Mouse (Mus musculus) heart, postnatal 14 days (tissue): Measurements from ENCODE around the gene Nfyc. TPM values are rescaled to one million over a fixed set of nuclear protein-coding genes. Genes with fewer than 3 reads are reported as not detected.

Experiments used
- DNase-seq, 2 experiments: peaks; one replicate each; pipeline ENCODE4 v3.0.0; 2021 to 2022
- intact Hi-C: fragments of 180-260 bp; cut with DNase I; formaldehyde crosslinking; loops from one replicate; pipeline ENCODE4 v1.15.1; 2025
- long read RNA-seq, 2 experiments: library from polyadenylated mRNA; stranded (forward); transcript quantifications; one replicate each; pipeline ENCODE4 v2.0.0; 2021
- total RNA-seq, 2 experiments: library from RNA; stranded (reverse); gene quantifications; 2 replicates each; pipeline ENCODE4 v1.2.3; 2021

The Nfyc gene
- total RNA-seq = 10 to 100 TPM; 66.3 to 67.9 TPM
- long read RNA-seq, experiment 1, transcript Nfyc-201 (10 exons, 1,932 nt) = major isoform, 21 of 48 reads
- long read RNA-seq, experiment 1, transcript Nfyc-205 (3 exons, 951 nt) = minor isoform, 9 of 48 reads
- long read RNA-seq, experiment 1, partial matches to known transcripts = 4 of 48 reads
- long read RNA-seq, experiment 1, other reads (novel, unspliced or antisense) = 11 of 48 reads
- long read RNA-seq, experiment 2, transcript Nfyc-201 (10 exons, 1,932 nt) = major isoform, 32 of 61 reads
- long read RNA-seq, experiment 2, partial matches to known transcripts = 4 of 61 reads
- long read RNA-seq, experiment 2, other reads (novel, unspliced or antisense) = 18 of 61 reads

DNA sequence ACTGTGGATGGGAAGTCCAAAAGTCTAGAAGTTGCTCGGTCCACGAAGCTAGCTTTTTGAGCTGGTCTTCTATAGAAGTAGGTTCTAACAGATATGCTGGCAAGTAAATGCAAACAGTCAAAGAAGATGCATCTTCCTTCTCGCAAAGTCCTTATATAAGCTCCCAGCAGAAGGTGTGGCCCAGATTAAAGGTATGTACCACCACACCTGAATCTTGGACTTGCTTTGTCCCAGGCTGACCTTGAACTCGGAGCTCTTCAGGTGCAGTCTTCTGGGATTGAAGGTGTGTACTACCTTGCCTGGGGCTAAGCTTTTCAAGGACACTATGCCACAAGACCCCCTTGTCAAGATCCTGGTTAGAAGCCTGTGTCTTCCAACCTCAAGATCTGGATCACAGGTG lies at the start of gene Nfyc:
TSS of gene Nfyc (minus strand) at position 101 of the 400 bp plus-strand sequence.
- intact Hi-C loops = no loop called here
- DNase-seq = no peak

DNA sequence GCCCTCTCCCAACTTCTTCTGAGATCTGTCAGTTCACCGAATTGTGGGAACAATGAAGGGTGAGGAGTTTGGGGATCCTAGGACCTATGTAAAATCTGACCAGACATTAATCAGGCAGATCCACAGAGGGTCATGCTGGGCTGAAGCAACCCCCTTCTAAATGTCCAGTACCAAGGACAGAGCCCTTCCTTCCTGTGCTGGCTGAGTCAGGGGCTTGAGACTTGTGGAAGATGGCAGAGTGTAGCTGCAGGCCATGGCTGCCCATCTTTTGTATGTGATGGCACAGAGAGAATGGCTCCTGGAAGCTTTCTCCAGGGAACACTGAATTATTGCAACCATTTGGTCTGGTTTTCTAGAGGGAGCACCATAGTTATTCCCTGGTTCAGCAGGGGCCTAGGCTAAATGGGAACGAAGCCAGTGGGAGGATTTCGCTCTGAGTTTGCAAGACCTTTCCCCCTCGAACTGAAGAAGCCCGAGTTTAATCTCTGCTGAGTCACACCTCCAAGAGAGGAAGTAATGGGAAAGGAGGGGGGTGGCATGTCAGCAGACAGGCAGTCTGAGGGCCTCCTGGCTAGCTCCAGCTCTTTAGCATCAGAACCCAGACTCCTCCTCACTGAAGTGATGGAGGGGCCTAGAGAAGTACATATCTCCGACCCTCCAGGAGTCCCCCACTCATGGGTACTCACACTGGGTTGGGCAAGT lies 49.5 kb upstream of the Nfyc start:
- intact Hi-C loops = loop anchor here (10.0 kb wide), 2 partner anchors 126 to 286 kb away; no protein-coding TSS in a partner anchor
- DNase-seq = no peak

DNA sequence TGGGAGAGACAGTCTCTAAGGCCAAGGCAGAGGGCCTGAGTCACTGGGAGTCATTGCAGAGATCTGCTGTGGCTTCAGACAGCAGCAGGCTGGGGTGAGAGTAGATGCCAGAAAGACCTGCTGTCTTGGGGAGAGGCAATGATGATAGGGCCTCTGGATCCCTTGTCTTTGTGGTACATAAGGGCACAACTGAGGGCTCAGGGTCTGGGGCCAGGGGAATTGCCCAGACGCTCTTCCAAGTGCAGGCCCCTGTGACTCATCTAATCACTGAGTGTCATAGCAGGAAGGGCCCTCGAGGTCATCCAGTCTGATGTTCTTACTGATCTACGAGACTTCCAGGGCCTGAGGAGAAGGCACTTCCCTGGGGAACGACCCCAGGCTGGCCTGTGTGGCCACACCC lies 48.0 kb upstream of the Nfyc start:
- DNase-seq = no peak

DNA sequence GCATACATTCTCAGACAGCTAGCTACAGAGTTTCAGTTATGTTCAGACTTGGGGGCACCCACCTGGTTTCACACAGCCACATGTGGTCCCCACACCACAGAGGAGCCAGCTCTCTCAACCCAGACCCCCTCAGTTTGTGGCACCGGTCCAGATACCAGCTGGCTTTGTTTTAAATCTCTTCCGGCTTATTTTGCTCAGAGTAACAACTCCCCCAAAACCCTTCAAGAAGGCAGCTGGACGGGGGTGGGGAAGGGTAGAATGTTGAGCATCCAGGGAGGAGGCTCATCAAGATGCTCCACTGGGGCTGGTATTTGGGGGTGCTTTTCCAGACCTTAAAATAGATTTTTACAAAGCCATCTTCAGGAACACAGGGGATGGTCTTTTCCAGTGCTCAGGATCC lies 47.4 kb upstream of the Nfyc start:
- DNase-seq = no peak
- intact Hi-C loops = no loop called here

More for the DNA sequence above, 48.0 kb upstream of the Nfyc start:
- intact Hi-C loops = no loop called here

GRCm38 (mm10) chr4:120875961-120876360 lies 44.6 kb upstream of the Nfyc start:
- DNase-seq = no peak
- intact Hi-C loops = no loop called here

- no peak for DNase-seq
- intact Hi-C loops = no loop called here
Observed at GRCm38 (mm10) chr4:120870262-120870748, 38.9 kb upstream of the Nfyc start.

- no peak for DNase-seq
- intact Hi-C loops = no loop called here
Observed at GRCm38 (mm10) chr4:120868988-120869387, 37.6 kb upstream of the Nfyc start.

GRCm38 (mm10) chr4:120868246-120868645 lies 36.9 kb upstream of the Nfyc start:
- intact Hi-C loops = no loop called here
- DNase-seq = no peak

DNA sequence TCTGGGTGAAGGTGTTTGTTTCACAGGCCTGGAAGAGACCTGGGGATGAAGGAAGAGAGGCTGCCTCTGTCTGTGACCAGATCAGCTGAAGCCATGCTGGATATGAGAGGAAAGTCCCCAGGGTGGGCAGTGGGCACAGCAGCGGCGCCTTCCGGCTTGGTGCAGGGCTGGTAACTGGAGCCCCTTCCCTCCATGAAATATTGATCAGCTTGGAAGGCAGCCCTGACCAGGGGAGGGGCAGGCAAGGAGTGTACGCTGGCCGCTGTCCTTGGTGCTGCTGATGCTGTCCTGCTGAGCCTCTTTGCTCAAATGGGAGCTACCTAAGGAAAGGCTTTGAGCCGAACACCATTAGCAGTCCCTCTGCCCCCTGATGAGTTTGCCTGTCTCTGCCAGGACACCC lies 34.8 kb upstream of the Nfyc start:
- DNase-seq = peak; percentile 36 to 51
- intact Hi-C loops = no loop called here

GRCm38 (mm10) chr4:120859865-120860264 lies 28.5 kb upstream of the Nfyc start:
- no peak for DNase-seq
- intact Hi-C loops = no loop called here

- intact Hi-C loops = no loop called here
- no peak for DNase-seq
Observed at GRCm38 (mm10) chr4:120856376-120856775, 25.0 kb upstream of the Nfyc start.

- intact Hi-C loops = no loop called here
- no peak for DNase-seq
Observed at GRCm38 (mm10) chr4:120855360-120856060, 24.1 kb upstream of the Nfyc start.

- DNase-seq = peak; percentile 27 to 35
- intact Hi-C loops = no loop called here
Observed at GRCm38 (mm10) chr4:120854588-120855319, 23.4 kb upstream of the Nfyc start, which contains the start of gene Rims3. Gene Rims3, plus strand, starts transcription at chr4:120854816.

DNA sequence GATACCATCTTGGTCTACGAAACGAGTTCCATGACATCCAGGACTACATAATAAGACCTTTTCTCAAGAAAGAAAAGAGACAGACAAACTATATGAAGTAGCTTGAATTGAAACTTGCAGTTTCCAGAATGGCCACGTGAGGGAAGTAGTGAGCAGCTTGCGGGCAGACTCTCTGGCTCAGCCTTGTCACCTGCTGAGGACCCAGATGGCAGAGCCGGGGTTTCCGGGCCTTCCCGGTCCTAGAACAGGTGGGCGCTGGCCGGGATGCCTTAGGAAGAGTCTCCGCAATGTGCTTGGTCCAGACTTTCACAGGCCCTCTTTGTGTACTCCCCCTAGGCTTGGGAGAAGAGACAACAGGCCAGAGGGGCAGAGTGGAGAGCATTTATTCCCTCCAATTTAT lies 19.6 kb upstream of the Nfyc start:
- intact Hi-C loops = loop anchor here (1.0 to 2.0 kb wide), 2 partner anchors 36 to 58 kb away; no protein-coding TSS in a partner anchor

DNA sequence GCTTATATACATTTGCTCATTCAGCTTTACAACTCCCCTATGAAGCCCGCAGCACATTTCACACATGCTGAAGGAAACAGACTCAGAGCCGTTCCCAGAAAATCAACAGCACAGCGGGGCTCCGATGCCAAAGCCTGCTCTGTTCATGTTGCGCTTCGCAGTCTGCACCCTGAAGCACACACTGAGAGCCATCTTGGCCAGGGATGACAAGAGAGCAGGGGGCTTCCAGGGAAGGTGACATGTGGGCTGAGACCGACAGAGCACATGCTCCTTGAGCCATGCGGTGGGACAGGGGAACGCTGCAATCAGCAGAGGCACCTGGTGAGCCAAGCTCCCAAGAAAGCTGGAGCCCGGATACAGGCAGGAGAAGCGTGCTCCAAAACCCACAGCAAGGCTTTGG lies 18.1 kb upstream of the Nfyc start:
- intact Hi-C loops = no loop called here
- no peak for DNase-seq

More for the DNA sequence above, 19.6 kb upstream of the Nfyc start:
- peak; percentile 63 to 81 for DNase-seq

DNA sequence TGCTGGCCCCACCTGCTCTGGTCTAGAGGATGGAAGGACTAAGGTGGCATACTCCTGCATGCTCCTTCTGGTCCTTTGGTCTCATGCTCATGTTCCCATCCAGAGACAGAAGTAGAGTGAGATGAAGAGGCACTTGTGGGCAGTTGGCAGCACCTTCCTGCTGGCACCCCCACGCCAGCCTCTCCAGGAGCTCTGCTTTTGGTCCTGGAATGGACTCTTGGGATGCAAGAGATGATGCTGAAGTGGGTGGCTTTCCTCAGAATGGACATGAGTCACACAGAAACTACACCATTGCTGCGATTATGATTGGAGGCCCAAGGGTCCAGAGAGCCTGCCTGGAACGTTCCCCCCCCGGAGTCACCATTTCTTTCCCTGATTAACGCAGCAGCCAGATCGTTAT lies 17.5 kb upstream of the Nfyc start:
- intact Hi-C loops = no loop called here
- no peak for DNase-seq

DNA sequence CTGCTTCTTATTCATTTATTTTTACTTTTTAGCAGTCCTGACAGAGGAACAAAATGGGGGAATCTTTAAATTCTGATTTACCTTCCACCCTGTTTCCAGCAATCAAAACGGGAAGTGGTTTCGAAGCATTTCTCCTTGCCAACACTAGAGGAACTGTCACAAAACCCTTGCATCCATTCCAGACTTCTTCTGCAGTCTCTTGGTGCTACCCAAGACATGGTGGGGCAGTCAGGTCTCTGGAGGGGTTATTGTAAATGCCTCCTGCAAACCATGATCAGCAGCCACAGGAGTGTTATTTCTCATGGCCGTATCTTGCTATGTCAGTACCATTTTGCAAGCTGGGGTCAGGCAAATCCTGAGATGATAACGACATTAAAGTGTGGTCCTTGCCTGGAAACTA lies 13.7 kb upstream of the Nfyc start:
- intact Hi-C loops = no loop called here
- no peak for DNase-seq

DNA sequence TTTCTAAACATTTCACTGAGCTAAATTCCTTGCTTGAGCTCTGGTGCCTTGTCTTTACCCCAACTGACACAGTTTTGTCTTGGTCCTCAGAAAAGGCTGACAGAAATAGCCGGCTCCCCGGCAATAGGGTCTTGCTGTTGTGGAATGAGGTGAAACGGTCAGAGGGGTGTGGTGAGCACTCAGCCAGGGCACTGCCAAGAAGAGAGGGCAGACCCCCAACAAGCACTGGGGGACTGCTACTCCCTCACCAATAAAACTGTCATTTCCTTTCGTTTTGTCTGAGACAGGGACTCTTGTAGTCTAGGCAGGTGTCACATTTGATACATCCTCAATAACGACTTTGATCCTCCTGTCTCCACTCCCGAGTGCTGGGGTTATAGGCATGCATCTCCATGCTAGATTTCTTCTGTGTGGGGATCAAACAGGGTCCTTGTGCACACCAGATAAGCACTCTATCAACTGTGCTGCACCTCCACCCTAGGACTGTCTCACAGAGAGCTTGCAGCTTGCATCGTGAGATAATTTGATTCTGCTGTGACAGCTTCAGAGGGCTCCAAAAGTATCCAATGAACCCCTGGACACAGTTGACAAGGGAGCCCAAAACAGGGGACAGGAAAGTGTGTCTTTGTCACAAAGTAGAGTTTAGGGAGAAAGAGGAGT lies 13.2 kb upstream of the Nfyc start:
- intact Hi-C loops = no loop called here
- no peak for DNase-seq

- DNase-seq = no peak
- intact Hi-C loops = no loop called here
Observed at GRCm38 (mm10) chr4:120841342-120841741, 10.0 kb upstream of the Nfyc start.

DNA sequence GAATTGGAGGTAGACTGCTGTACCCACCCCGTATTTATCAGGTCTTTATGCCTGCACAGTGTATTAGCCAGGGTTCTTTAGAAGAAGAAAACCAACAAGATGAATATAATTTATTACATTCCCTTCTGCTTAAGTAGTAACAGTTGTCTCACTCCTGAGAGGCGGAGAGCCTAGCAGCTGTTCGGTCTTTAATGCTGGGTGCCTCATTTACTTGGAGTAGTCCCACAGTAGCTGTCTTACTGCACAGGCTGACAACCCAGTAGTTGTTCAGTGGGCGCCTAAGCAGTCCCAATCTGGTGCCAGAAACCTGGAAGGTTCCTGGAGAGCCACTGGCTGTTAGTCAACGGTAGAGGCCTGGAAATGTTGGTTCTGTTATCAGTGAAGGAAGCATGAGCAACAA lies 605 bp downstream of the Nfyc start:
- intact Hi-C loops = no loop called here
- no peak for DNase-seq
